Mouse (Mus musculus): ENCODE results near the gene Abcg2. TPM values are rescaled to one million over a fixed set of nuclear protein-coding genes. Genes with fewer than 3 reads are reported as not detected.

Abcg2 gene
- polyA plus RNA-seq, 1 experiment from 2014 or later = 184 TPM

DNA sequence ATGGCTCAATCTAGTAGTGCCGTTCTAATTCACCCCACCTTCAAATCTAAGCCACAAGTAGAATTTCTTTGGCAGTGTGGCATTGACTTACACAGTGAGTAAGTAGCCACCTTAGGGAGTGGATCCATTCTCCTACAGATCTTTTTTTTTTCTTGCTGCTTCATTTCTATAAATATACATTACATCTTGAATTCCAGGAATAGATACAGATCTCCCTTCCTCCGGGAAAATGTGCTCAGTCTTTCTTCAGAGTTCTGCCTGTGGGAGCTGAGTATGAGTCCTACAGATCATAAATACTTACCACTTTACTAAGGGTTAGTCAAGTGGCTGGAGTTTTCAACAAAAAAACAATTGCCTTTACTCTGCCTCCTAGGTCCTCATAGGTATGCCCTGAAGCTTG lies 60.3 kb downstream of the Abcg2 start:
- H3K4me1 ChIP-seq (ENCODE audit: control insufficient read depth, low read depth, low read length) = peaks cover 40% of the 10 kb centered on the region
- H3K9ac ChIP-seq (ENCODE audit: low read depth, low read length) = peak overlapping the region; percentile 1; the same call in 1 of the 2 replicates
- H3K4me2 ChIP-seq (ENCODE audit: low read depth, low read length) = peak overlapping the region; percentile 78
- H3K36me3 ChIP-seq (ENCODE audit: control insufficient read depth, insufficient read depth) = peaks cover 5% of the 10 kb centered on the region; the same call in 1 of the 2 replicates
- peak overlapping the region; percentile 55 for H3K4me3 ChIP-seq (ENCODE audit: low read depth, low read length)
- WGBS (ENCODE audit: insufficient replicate concordance) = 53% methylated on average over 2 of the region's 2 CpGs
- no peaks in the 10 kb centered on the region for H3K9me3 ChIP-seq (replicated peaks; ENCODE audit: control insufficient read depth, low read length)
- no peaks in the 10 kb centered on the region for H3K27me3 ChIP-seq (ENCODE audit: control insufficient read depth, insufficient read depth, low read depth, low read length)
- no peak for ATAC-seq (ENCODE audit: low read depth)
- H3K27ac ChIP-seq (ENCODE audit: low read length) = peak overlapping the region; percentile 61

DNA sequence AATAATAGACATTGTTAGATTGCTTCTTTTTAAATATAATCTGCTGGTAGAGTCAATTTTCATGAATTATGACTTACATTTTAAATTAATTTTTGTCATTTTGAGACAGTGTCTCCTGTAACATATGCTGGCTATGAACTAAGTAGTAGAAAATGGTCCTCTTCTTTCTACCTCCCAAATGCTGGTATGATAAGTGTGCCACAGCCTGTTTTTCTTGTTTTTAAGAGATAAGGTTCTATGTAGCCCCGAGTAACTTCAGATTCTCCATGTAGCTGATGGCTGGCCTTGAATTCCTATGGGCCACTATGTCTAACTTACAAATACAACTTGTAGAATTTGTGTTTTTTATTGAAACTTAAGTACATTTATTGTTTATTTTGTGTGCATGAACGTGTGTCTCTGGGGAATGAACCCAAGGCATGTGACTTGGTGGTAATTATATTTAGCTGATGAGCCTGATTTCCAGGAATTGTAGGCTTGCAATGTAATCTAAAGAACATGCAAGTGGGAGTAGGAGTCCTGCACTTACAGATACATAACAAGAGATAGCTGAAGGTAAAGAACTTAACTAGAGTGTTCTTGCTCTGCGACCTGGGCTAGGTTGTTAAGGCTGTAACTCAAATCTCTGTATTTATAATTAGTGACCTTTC lies 63.9 kb downstream of the Abcg2 start:
- H3K4me3 ChIP-seq (ENCODE audit: low read depth, low read length) = peak overlapping the region; percentile 23
- peaks cover 57% of the 10 kb centered on the region for H3K4me1 ChIP-seq (ENCODE audit: control insufficient read depth, low read depth, low read length)
- H3K36me3 ChIP-seq (ENCODE audit: control insufficient read depth, insufficient read depth) = peaks cover 17% of the 10 kb centered on the region
- 13% methylated on average over 3 of the region's 3 CpGs for WGBS (ENCODE audit: insufficient replicate concordance)
- no peaks in the 10 kb centered on the region for H3K9me3 ChIP-seq (replicated peaks; ENCODE audit: control insufficient read depth, low read length)
- peak overlapping the region; percentile 58 for H3K4me2 ChIP-seq (ENCODE audit: low read depth, low read length)
- peak overlapping the region; percentile 90 for H3K27ac ChIP-seq (ENCODE audit: low read length)
- H3K9ac ChIP-seq (ENCODE audit: low read depth, low read length) = peak overlapping the region; percentile 30; the same call in 1 of the 2 replicates
- no peaks in the 10 kb centered on the region for H3K27me3 ChIP-seq (ENCODE audit: control insufficient read depth, insufficient read depth, low read depth, low read length)
- ATAC-seq (ENCODE audit: low read depth) = peak; percentile 88

DNA sequence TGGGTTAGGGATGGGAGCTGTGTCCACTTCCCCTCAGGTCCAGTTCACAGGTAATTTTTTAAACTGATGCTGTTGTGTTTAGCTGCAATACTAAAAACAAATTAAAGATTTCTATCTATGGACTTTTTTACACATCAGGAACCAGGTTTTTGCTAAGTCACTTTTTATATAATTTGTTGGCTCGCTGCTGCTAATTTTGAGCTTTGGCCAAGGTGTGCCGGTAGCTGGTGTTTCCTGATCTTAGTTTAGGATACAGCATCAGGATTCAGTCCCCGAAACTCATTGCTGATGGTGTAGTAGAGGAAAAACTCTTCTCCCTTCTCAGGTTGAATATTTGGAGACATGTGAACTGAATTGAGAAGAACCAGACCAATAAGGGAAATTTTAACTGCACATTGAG lies 65.8 kb downstream of the Abcg2 start:
- Histone ChIP-seq H3K4me1 (ENCODE audit: control insufficient read depth, low read depth, low read length) (peaks cover 44% of the 10 kb centered on the region), H3K27ac (ENCODE audit: low read length) (no peak overlapping the region; the same call in 1 of the 2 replicates), H3K9me3 (replicated peaks; ENCODE audit: control insufficient read depth, low read length) (no peaks in the 10 kb centered on the region), H3K36me3 (ENCODE audit: control insufficient read depth, insufficient read depth) (peaks cover 25% of the 10 kb centered on the region), H3K9ac (ENCODE audit: low read depth, low read length) (no peak overlapping the region), H3K27me3 (ENCODE audit: control insufficient read depth, insufficient read depth, low read depth, low read length) (no peaks in the 10 kb centered on the region), H3K4me3 (ENCODE audit: low read depth, low read length) (no peak overlapping the region), H3K4me2 (ENCODE audit: low read depth, low read length) (no peak overlapping the region)
- ATAC-seq (ENCODE audit: low read depth) = no peak
- 88% methylated on average over 3 of the region's 3 CpGs for WGBS (ENCODE audit: insufficient replicate concordance)

GRCm38 (mm10) chr6:58651038-58651437 lies 66.7 kb downstream of the Abcg2 start:
- Histone ChIP-seq H3K4me2 (ENCODE audit: low read depth, low read length) (no peak overlapping the region), H3K4me3 (ENCODE audit: low read depth, low read length) (no peak overlapping the region), H3K9me3 (replicated peaks; ENCODE audit: control insufficient read depth, low read length) (no peaks in the 10 kb centered on the region), H3K27me3 (ENCODE audit: control insufficient read depth, insufficient read depth, low read depth, low read length) (no peaks in the 10 kb centered on the region), H3K9ac (ENCODE audit: low read depth, low read length) (no peak overlapping the region), H3K27ac (ENCODE audit: low read length) (no peak overlapping the region), H3K4me1 (ENCODE audit: control insufficient read depth, low read depth, low read length) (peaks cover 38% of the 10 kb centered on the region), H3K36me3 (ENCODE audit: control insufficient read depth, insufficient read depth) (peaks cover 23% of the 10 kb centered on the region)
- WGBS (ENCODE audit: insufficient replicate concordance) = 25% methylated on average over 1 of the region's 1 CpGs
- no peak for ATAC-seq (ENCODE audit: low read depth)

DNA sequence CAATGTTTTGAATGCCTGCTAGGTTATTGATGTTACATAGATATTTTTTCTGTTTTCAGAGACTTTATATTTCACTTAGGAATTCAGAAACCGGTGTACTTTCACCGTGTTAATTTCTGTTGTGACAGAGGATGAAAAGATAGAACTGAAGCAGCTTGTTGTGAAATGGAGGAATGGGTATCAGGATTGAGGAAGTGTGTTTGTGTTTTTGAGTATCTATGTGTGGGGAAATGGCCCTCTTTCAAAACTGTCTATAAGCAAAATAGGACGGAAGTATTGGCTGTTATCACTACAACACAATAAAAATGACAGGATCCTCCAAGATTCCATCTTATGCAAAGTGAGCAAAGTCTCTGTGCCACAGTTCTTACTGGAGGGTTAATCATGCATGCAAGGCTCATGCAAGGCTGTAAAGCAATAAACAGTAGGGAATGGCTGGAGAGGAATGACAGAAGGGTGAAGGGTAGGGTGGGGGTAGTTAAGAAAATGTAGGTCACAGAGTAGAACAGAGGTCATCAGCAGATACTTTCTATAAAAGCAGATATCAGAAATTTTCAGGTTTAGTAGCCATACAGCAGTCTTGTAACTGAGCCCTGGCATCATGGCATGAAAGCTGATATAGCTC lies 76.7 kb downstream of the Abcg2 start:
- ATAC-seq (ENCODE audit: low read depth) = no peak
- WGBS (ENCODE audit: insufficient replicate concordance) = 72% methylated on average over 3 of the region's 3 CpGs

DNA sequence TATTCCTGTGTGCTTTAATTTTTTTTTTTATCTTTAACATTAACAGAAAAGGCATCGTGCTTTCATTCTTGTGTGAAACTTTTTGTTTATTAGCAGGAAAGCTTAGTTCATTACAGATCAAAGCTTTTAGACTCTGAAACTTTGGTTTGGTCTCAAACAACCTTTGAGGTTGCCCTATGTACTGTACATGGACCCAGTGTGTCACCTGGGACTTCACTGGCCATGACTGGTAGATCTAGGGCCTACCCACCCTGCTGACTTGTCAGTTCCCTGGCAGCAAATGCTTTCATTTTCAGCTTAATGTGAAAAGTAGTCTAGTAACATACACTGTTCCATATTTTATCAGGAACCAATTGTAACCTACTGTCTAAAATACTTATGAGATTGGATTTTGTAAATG lies 93.5 kb downstream of the Abcg2 start:
- Histone ChIP-seq H3K27ac (ENCODE audit: low read length) (no peak overlapping the region), H3K36me3 (ENCODE audit: control insufficient read depth, insufficient read depth) (peaks cover 61% of the 10 kb centered on the region)
- WGBS (ENCODE audit: insufficient replicate concordance) = 83% methylated on average over 1 of the region's 1 CpGs

More for the DNA sequence above, 76.7 kb downstream of the Abcg2 start:
- Histone ChIP-seq H3K27ac (ENCODE audit: low read length) (no peak overlapping the region), H3K9me3 (replicated peaks; ENCODE audit: control insufficient read depth, low read length) (no peaks in the 10 kb centered on the region), H3K4me2 (ENCODE audit: low read depth, low read length) (no peak overlapping the region), H3K4me3 (ENCODE audit: low read depth, low read length) (no peak overlapping the region), H3K27me3 (ENCODE audit: control insufficient read depth, insufficient read depth, low read depth, low read length) (no peaks in the 10 kb centered on the region), H3K9ac (ENCODE audit: low read depth, low read length) (no peak overlapping the region), H3K36me3 (ENCODE audit: control insufficient read depth, insufficient read depth) (peaks cover 47% of the 10 kb centered on the region), H3K4me1 (ENCODE audit: control insufficient read depth, low read depth, low read length) (no peaks in the 10 kb centered on the region)

GRCm38 (mm10) chr6:58678530-58678929 lies 94.2 kb downstream of the Abcg2 start:
- Histone ChIP-seq H3K4me2 (ENCODE audit: low read depth, low read length) (no peak overlapping the region), H3K27ac (ENCODE audit: low read length) (no peak overlapping the region), H3K27me3 (ENCODE audit: control insufficient read depth, insufficient read depth, low read depth, low read length) (no peaks in the 10 kb centered on the region), H3K36me3 (ENCODE audit: control insufficient read depth, insufficient read depth) (peaks cover 63% of the 10 kb centered on the region), H3K9me3 (replicated peaks; ENCODE audit: control insufficient read depth, low read length) (no peaks in the 10 kb centered on the region), H3K4me3 (ENCODE audit: low read depth, low read length) (no peak overlapping the region), H3K4me1 (ENCODE audit: control insufficient read depth, low read depth, low read length) (no peaks in the 10 kb centered on the region), H3K9ac (ENCODE audit: low read depth, low read length) (no peak overlapping the region)
- WGBS (ENCODE audit: insufficient replicate concordance) = 85% methylated on average over 3 of the region's 3 CpGs
- ATAC-seq (ENCODE audit: low read depth) = no peak

More for the DNA sequence above, 93.5 kb downstream of the Abcg2 start:
- Histone ChIP-seq H3K4me1 (ENCODE audit: control insufficient read depth, low read depth, low read length) (no peaks in the 10 kb centered on the region), H3K27me3 (ENCODE audit: control insufficient read depth, insufficient read depth, low read depth, low read length) (no peaks in the 10 kb centered on the region), H3K4me2 (ENCODE audit: low read depth, low read length) (no peak overlapping the region), H3K9me3 (replicated peaks; ENCODE audit: control insufficient read depth, low read length) (no peaks in the 10 kb centered on the region), H3K9ac (ENCODE audit: low read depth, low read length) (no peak overlapping the region), H3K4me3 (ENCODE audit: low read depth, low read length) (no peak overlapping the region)
- no peak for ATAC-seq (ENCODE audit: low read depth)

DNA sequence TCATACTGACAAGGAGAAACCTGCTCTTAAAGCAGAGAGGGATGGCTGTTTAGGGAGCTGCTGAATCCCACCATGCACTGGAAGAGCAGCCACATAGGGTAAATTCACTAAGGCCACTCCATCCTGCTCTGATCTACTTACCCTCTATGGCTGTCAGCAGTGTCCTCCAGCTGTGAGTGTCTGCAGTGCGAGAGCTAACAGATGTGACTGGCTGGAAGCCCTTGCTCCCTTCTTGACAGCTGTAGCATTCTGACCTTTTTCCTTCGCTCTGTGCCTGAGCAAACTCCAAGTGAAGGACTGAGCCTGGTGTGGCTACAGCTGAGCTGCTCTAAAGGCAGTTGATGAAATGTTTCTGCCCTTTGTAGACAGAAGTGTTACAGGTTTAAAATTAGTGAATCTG lies 107.3 kb downstream of the Abcg2 start:
- no peak for ATAC-seq (ENCODE audit: low read depth)
- H3K4me3 ChIP-seq (ENCODE audit: low read depth, low read length) = no peak overlapping the region
- no peaks in the 10 kb centered on the region for H3K4me1 ChIP-seq (ENCODE audit: control insufficient read depth, low read depth, low read length)
- H3K9ac ChIP-seq (ENCODE audit: low read depth, low read length) = no peak overlapping the region
- H3K9me3 ChIP-seq (replicated peaks; ENCODE audit: control insufficient read depth, low read length) = no peaks in the 10 kb centered on the region
- no peak overlapping the region for H3K4me2 ChIP-seq (ENCODE audit: low read depth, low read length)
- no peaks in the 10 kb centered on the region for H3K27me3 ChIP-seq (ENCODE audit: control insufficient read depth, insufficient read depth, low read depth, low read length)
- WGBS (ENCODE audit: insufficient replicate concordance) = 88% methylated on average over 2 of the region's 2 CpGs
- peaks cover 54% of the 10 kb centered on the region for H3K36me3 ChIP-seq (ENCODE audit: control insufficient read depth, insufficient read depth)
- no peak overlapping the region for H3K27ac ChIP-seq (ENCODE audit: low read length)

DNA sequence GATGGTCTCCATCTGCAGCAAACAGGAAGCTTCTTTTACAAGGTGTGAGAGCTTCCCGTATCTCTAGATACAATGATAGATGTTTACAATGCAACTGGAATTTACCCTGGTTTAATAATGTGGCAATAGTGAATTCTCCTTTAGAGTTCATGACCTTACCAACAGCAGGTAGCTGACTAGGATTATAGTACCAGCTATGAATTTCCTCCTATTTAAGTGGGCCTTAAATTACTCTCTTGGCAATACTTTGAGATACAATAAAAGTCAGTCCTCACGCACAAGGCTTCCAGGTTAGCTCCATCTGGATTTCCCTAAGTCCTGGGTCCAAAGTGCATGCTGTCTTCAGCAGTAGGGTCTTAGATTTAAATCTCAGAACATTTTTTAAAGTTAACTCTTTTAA lies 109.9 kb downstream of the Abcg2 start:
- H3K9me3 ChIP-seq (replicated peaks; ENCODE audit: control insufficient read depth, low read length) = no peaks in the 10 kb centered on the region
- no peak overlapping the region for H3K9ac ChIP-seq (ENCODE audit: low read depth, low read length)
- 91% methylated on average over 2 of the region's 2 CpGs for WGBS (ENCODE audit: insufficient replicate concordance)
- no peaks in the 10 kb centered on the region for H3K27me3 ChIP-seq (ENCODE audit: control insufficient read depth, insufficient read depth, low read depth, low read length)
- H3K4me3 ChIP-seq (ENCODE audit: low read depth, low read length) = no peak overlapping the region
- H3K27ac ChIP-seq (ENCODE audit: low read length) = no peak overlapping the region
- peaks cover 51% of the 10 kb centered on the region for H3K36me3 ChIP-seq (ENCODE audit: control insufficient read depth, insufficient read depth)
- H3K4me1 ChIP-seq (ENCODE audit: control insufficient read depth, low read depth, low read length) = no peaks in the 10 kb centered on the region
- no peak overlapping the region for H3K4me2 ChIP-seq (ENCODE audit: low read depth, low read length)
- ATAC-seq (ENCODE audit: low read depth) = no peak

Measured in liver, embryonic 16.5 days (tissue).